Mouse (Mus musculus) midbrain, embryonic 16.5 days (tissue): ENCODE results near the gene Zgpat. TPM values are rescaled to one million over a fixed set of nuclear protein-coding genes. Genes with fewer than 3 reads are reported as not detected.

Experiments used
- ATAC-seq: fragments of 200-750 bp; cut with Nextera tagmentation; 2 replicates; pipeline ENCODE4 v1.8.0; 2017; ENCODE audit warnings: moderate TSS enrichment
- H3K27ac ChIP-seq: fragments of 300-500 bp; sonication (generic); 2 replicates; pipeline ENCODE4 v1.5.1; 2014; ENCODE audit warnings: mild to moderate bottlenecking, low read length, mixed read lengths
- H3K27me3 ChIP-seq: fragments of 300-500 bp; sonication (generic); 2 replicates; pipeline ENCODE4 v1.6.1; 2014; ENCODE audit warnings: low read depth, low read length, mixed read lengths; ENCODE audit not compliant: control insufficient read depth, insufficient read depth
- H3K36me3 ChIP-seq: fragments of 300-500 bp; sonication (generic); 2 replicates; pipeline ENCODE4 v1.6.1; 2014; ENCODE audit warnings: mild to moderate bottlenecking, low read length, moderate library complexity, mixed read lengths; ENCODE audit not compliant: control insufficient read depth, insufficient read depth
- H3K4me1 ChIP-seq: fragments of 300-500 bp; sonication (generic); 2 replicates; pipeline ENCODE4 v1.6.1; 2014; ENCODE audit warnings: mild to moderate bottlenecking, low read length, mixed read lengths; ENCODE audit not compliant: control insufficient read depth, insufficient read depth
- H3K4me2 ChIP-seq: fragments of 300-500 bp; sonication (generic); 2 replicates; pipeline ENCODE4 v1.6.1; 2014; ENCODE audit warnings: mild to moderate bottlenecking, low read length, mixed read lengths
- H3K4me3 ChIP-seq: fragments of 300-500 bp; sonication (generic); 2 replicates; pipeline ENCODE4 v1.5.1; 2014; ENCODE audit warnings: low read depth, mild to moderate bottlenecking, low read length, moderate library complexity, mixed read lengths
- H3K9ac ChIP-seq: fragments of 300-500 bp; sonication (generic); 2 replicates; pipeline ENCODE4 v1.6.1; 2014; ENCODE audit warnings: low read depth, low read length, mixed read lengths
- H3K9me3 ChIP-seq: fragments of 300-500 bp; sonication (generic); replicated peaks from 2 replicates; pipeline ENCODE4 v1.6.1; 2014; ENCODE audit warnings: mild to moderate bottlenecking, low read length, mixed read lengths; ENCODE audit not compliant: control insufficient read depth, poor library complexity, severe bottlenecking
- WGBS: fragments of 180-500 bp; shearing (Covaris S2); extraction: QIAGEN DNeasy Blood & Tissue Kit; methylation state at CpG from one replicate; pipeline ENCODE4 v1.1.7; 2014; 5-methylcytosine and 5-hydroxymethylcytosine counted together
- polyA plus RNA-seq: library from polyadenylated mRNA; unstranded; fragments of >200 nt; fragmentation: Nextera tagmentation; extraction: Ambion mirVana; gene quantifications from 2 replicates; pipeline ENCODE4 v1.2.1, GENCODE M21; 2015

The Zgpat gene
- polyA plus RNA-seq, 1 experiment from 2014 or later, result 94.5 TPM

- H3K4me3 ChIP-seq, result no peak within 1 kb of the TSS
- no peaks in the 10 kb centered on the region for H3K9me3 ChIP-seq
- no peak within 1 kb of the TSS for H3K4me2 ChIP-seq
- no peak within 1 kb of the TSS for H3K27ac ChIP-seq
- ATAC-seq, result no peak
- H3K27me3 ChIP-seq, result no peaks in the 10 kb centered on the region
- H3K36me3 ChIP-seq, result peaks cover 43% of the 10 kb centered on the region
- 91% methylated on average over 12 of the region's 12 CpGs for WGBS
- H3K9ac ChIP-seq, result no peak within 1 kb of the TSS
- no peaks in the 10 kb centered on the region for H3K4me1 ChIP-seq
Observed at GRCm38 (mm10) chr2:181379778-181380177, 15.1 kb downstream of the Zgpat start, which contains the start of gene Lime1. TSS of gene Lime1 (plus strand) at chr2:181380078.

GRCm38 (mm10) chr2:181380251-181380650 is 15.5 kb downstream of the Zgpat start:
- H3K9ac ChIP-seq, result no peak overlapping the region
- H3K4me1 ChIP-seq, result no peaks in the 10 kb centered on the region
- ATAC-seq, result no peak
- 95% methylated on average over 5 of the region's 5 CpGs for WGBS
- peaks cover 43% of the 10 kb centered on the region for H3K36me3 ChIP-seq
- H3K4me3 ChIP-seq, result no peak overlapping the region
- no peak overlapping the region for H3K27ac ChIP-seq
- H3K27me3 ChIP-seq, result no peaks in the 10 kb centered on the region
- H3K9me3 ChIP-seq, result no peaks in the 10 kb centered on the region
- H3K4me2 ChIP-seq, result no peak overlapping the region

- Histone ChIP-seq H3K4me1 (no peaks in the 10 kb centered on the region), H3K27ac (no peak overlapping the region), H3K9ac (no peak overlapping the region), H3K27me3 (no peaks in the 10 kb centered on the region), H3K36me3 (peaks cover 43% of the 10 kb centered on the region), H3K4me2 (no peak overlapping the region), H3K4me3 (no peak overlapping the region), H3K9me3 (no peaks in the 10 kb centered on the region)
- 91% methylated on average over 5 of the region's 5 CpGs for WGBS
- no peak for ATAC-seq
Observed at GRCm38 (mm10) chr2:181381107-181381506, 16.4 kb downstream of the Zgpat start.

DNA sequence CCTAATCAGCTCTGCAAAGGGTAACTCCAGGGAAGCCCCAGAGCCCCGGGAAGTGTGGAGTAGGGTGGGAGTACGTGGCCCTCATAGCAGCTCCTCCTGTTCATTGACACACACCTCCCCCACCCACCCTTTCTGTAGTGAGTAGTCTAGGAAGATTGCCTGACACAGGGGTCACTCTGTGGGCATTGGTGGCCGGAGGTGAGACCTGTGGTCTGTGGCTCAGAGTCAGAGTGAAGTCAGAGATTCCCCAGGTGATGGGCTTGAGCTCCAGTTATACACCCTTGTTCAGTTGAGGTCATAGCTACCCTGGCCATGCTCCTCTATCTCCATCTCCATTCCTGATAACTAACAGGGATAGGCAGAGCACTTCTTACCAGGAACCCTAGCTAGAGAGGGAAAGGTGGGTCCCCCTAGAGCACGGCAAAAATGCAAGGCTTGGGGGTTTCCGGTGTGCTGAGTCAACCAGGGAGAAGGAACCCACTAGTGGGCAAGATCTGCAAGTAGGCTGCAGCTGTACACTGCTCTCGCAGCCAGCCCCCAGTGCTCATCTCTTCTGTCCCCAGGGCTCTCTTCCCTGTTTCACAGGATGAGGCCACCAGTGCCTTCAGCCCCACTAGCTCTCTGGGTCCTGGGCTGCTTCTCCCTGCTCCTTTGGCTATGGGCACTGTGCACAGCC is 17.0 kb downstream of the Zgpat start:
- no peak overlapping the region for H3K4me3 ChIP-seq
- H3K9me3 ChIP-seq, result no peaks in the 10 kb centered on the region
- no peak overlapping the region for H3K4me2 ChIP-seq
- no peak overlapping the region for H3K9ac ChIP-seq
- H3K4me1 ChIP-seq, result no peaks in the 10 kb centered on the region
- no peaks in the 10 kb centered on the region for H3K27me3 ChIP-seq
- peaks cover 43% of the 10 kb centered on the region for H3K36me3 ChIP-seq
- 94% methylated on average over 6 of the region's 6 CpGs for WGBS
- ATAC-seq, result no peak
- H3K27ac ChIP-seq, result no peak overlapping the region

- Histone ChIP-seq H3K4me2 (no peak overlapping the region), H3K4me1 (no peaks in the 10 kb centered on the region), H3K9ac (no peak overlapping the region), H3K27me3 (no peaks in the 10 kb centered on the region), H3K36me3 (peaks cover 34% of the 10 kb centered on the region), H3K4me3 (no peak overlapping the region), H3K27ac (no peak overlapping the region), H3K9me3 (no peaks in the 10 kb centered on the region)
- no peak for ATAC-seq
- 92% methylated on average over 7 of the region's 7 CpGs for WGBS
Observed at GRCm38 (mm10) chr2:181384463-181384862, 19.7 kb downstream of the Zgpat start.

DNA sequence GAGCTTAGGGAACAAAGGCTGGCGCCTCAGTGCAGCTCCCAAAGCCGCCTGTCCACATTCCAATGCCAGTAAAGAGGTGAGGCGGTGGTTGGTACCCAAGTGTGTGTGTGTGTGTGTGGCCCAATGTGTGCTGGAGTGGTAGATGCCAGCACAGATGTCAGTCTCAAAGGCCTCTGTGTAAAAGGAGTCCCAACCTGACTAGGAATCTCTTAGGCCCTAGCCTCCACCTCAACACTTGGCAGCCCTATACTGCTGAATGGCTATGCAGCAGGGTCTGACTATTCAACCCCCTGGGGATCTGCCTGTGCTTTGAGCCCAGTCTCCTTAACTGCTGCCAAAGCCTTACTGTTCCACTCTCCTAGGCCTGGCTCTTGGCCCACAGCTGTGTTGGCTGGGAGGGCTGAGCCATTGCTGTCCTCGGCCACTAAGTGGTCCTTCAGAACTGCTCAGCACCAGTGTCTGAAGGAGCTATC is 20.2 kb downstream of the Zgpat start:
- Histone ChIP-seq H3K4me2 (no peak overlapping the region), H3K27ac (no peak overlapping the region), H3K9me3 (no peaks in the 10 kb centered on the region), H3K4me3 (no peak overlapping the region), H3K36me3 (peaks cover 29% of the 10 kb centered on the region), H3K4me1 (no peaks in the 10 kb centered on the region), H3K9ac (no peak overlapping the region), H3K27me3 (no peaks in the 10 kb centered on the region)
- 89% methylated on average over 4 of the region's 4 CpGs for WGBS
- ATAC-seq, result peak; percentile 59

DNA sequence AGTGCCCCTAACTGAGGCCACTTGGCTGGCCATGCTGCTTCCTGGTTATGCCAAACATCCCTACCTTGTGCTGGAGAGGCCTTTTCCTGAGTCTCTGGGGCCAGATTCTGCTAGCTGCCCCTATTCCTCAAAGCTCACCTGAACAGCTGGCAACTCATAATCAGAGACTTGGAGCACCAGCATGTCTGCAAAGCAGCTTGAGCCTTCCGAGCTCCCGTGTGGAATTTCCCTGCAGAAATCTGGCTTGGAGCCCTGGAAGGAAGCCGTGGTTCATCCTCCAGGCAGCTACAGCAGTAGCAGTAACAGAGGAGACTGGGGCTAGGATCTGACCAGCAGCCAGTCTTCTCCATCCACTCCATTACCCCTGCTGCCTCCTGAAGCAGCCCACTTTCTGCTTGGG is 21.2 kb downstream of the Zgpat start:
- Histone ChIP-seq H3K36me3 (peaks cover 23% of the 10 kb centered on the region), H3K9ac (no peak overlapping the region), H3K4me2 (no peak overlapping the region), H3K27me3 (no peaks in the 10 kb centered on the region), H3K4me3 (no peak overlapping the region), H3K9me3 (no peaks in the 10 kb centered on the region), H3K27ac (no peak overlapping the region), H3K4me1 (no peaks in the 10 kb centered on the region)
- no peak for ATAC-seq
- 79% methylated on average over 3 of the region's 3 CpGs for WGBS

- Histone ChIP-seq H3K9ac (no peak overlapping the region), H3K36me3 (peaks cover 24% of the 10 kb centered on the region)
Observed at GRCm38 (mm10) chr2:181386663-181387210, 22.0 kb downstream of the Zgpat start.

DNA sequence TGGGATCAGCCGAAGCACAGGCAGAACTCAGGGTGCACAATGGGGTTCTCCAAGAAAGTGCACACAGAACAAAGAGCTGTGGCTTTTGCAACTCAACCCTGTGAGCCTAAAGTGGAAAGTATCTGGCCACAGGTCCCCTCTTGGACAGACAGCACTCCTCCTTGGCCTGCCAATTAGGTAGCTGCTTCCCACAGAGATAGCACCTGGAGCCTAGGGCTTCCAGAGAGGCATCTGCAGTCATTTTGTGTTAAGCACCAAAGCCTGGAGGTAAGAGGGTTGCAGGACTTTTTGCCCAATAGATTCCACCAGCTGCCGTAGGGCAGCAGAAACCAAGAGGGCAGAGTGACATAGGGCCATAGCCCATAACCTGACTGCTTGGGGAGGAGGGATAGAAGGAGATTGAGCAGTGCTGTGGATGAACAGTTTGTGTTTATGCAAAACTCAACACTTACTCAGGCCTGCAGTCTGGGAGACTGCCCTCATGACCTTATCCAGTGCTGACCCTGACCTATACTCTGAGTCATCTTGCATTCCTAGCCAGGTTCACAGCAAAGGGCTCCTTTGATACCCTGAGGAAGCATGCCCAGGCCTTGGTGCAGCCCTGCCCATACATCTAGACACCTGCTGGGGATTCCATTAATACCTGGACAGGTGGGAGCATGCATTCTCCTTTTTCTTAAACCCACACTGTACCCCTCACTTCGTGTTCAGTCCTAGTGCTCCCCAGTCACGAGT is 25.6 kb downstream of the Zgpat start:
- Histone ChIP-seq H3K9ac (no peak overlapping the region), H3K4me2 (no peak overlapping the region), H3K4me3 (no peak overlapping the region), H3K27ac (no peak overlapping the region), H3K4me1 (no peaks in the 10 kb centered on the region), H3K36me3 (peaks cover 8% of the 10 kb centered on the region; the same call in 1 of the 2 replicates), H3K27me3 (no peaks in the 10 kb centered on the region), H3K9me3 (no peaks in the 10 kb centered on the region)
- no peak for ATAC-seq
- WGBS, result 76% methylated on average over 4 of the region's 4 CpGs

More at GRCm38 (mm10) chr2:181386663-181387210, 22.0 kb downstream of the Zgpat start:
- Histone ChIP-seq H3K27me3 (no peaks in the 10 kb centered on the region), H3K4me2 (no peak overlapping the region), H3K4me3 (no peak overlapping the region), H3K4me1 (no peaks in the 10 kb centered on the region), H3K27ac (no peak overlapping the region), H3K9me3 (no peaks in the 10 kb centered on the region)
- WGBS, result 74% methylated on average over 4 of the region's 4 CpGs
- ATAC-seq, result no peak
